Mouse (Mus musculus) midbrain, embryonic 13.5 days (tissue): Measurements from ENCODE around the gene Hic1. TPM values are rescaled to one million over a fixed set of nuclear protein-coding genes. Genes with fewer than 3 reads are reported as not detected.
A peak's percentile ranks its signal among the peaks of the same experiment; 100 is the strongest.

ENCODE experiments used
- ATAC-seq: fragments of 200-750 bp; cut with Nextera tagmentation; 2 replicates; pipeline ENCODE4 v1.8.0; 2017; ENCODE audit warnings: mild to moderate bottlenecking, moderate TSS enrichment, moderate library complexity
- H3K27ac ChIP-seq: fragments of 300-500 bp; sonication (generic); 2 replicates; pipeline ENCODE4 v1.5.1; 2015; ENCODE audit warnings: inconsistent platforms, mild to moderate bottlenecking, moderate library complexity
- H3K27me3 ChIP-seq: fragments of 300-500 bp; sonication (generic); 2 replicates; pipeline ENCODE4 v1.6.1; 2015; ENCODE audit warnings: mild to moderate bottlenecking, inconsistent platforms
- H3K36me3 ChIP-seq: fragments of 300-500 bp; sonication (generic); 2 replicates; pipeline ENCODE4 v1.6.1; 2015; ENCODE audit warnings: mild to moderate bottlenecking, inconsistent platforms
- H3K4me1 ChIP-seq: fragments of 300-500 bp; sonication (generic); replicated peaks from 2 replicates; pipeline ENCODE4 v1.6.1; 2015; ENCODE audit warnings: inconsistent platforms
- H3K4me2 ChIP-seq: fragments of 300-500 bp; sonication (generic); replicated peaks from 2 replicates; pipeline ENCODE4 v1.6.1; 2015; ENCODE audit warnings: moderate library complexity, mild to moderate bottlenecking, inconsistent platforms
- H3K4me3 ChIP-seq: fragments of 300-500 bp; sonication (generic); replicated peaks from 2 replicates; pipeline ENCODE4 v1.5.1; 2015; ENCODE audit warnings: mild to moderate bottlenecking, inconsistent platforms
- H3K9ac ChIP-seq: fragments of 300-500 bp; sonication (generic); replicated peaks from 2 replicates; pipeline ENCODE4 v1.6.1; 2015; ENCODE audit warnings: mild to moderate bottlenecking, inconsistent platforms
- H3K9me3 ChIP-seq: fragments of 300-500 bp; sonication (generic); 2 replicates; pipeline ENCODE4 v1.6.1; 2016; ENCODE audit warnings: mild to moderate bottlenecking, inconsistent platforms
- WGBS: fragments of 180-500 bp; shearing (Covaris S2); methylation state at CpG from one replicate; pipeline ENCODE4 v1.1.7; 2015; 5-methylcytosine and 5-hydroxymethylcytosine counted together
- microRNA counts: library from miRNA; unstranded; fragments of <30 nt; microRNA quantifications from one replicate; lab custom pipeline; 2016
- microRNA-seq: library from miRNA; unstranded; fragments of <30 nt; microRNA quantifications from one replicate; pipeline ENCODE4, GENCODE M21; 2016
- polyA plus RNA-seq: library from polyadenylated mRNA; unstranded; fragments of >200 nt; fragmentation: Nextera tagmentation; extraction: Ambion mirVana; gene quantifications from 2 replicates; pipeline ENCODE4 v1.2.1, GENCODE M21; 2015

The Hic1 gene
- polyA plus RNA-seq, 1 experiment from 2014 or later = 2.4 TPM

GRCm38 (mm10) chr11:75119298-75119697 lies 50.0 kb downstream of the Hic1 start:
- Histone ChIP-seq H3K4me1 (no peaks in the 10 kb centered on the region), H3K4me2 (no peak overlapping the region), H3K9ac (no peak overlapping the region), H3K36me3 (0 out of 2 replicates have a peak, but pooled peaks cover 3% of the 10 kb centered on the region), H3K4me3 (no peak overlapping the region), H3K27ac (no peak overlapping the region), H3K27me3 (no peaks in the 10 kb centered on the region), H3K9me3 (no peaks in the 10 kb centered on the region)
- WGBS = 98% methylated on average over 2 of the region's 2 CpGs
- no peak for ATAC-seq

GRCm38 (mm10) chr11:75118141-75118540 lies 51.2 kb downstream of the Hic1 start:
- no peak overlapping the region for H3K4me2 ChIP-seq
- no peak overlapping the region for H3K4me3 ChIP-seq
- H3K36me3 ChIP-seq = 0 out of 2 replicates have a peak, but pooled peaks cover 3% of the 10 kb centered on the region
- H3K9ac ChIP-seq = no peak overlapping the region
- H3K4me1 ChIP-seq = no peaks in the 10 kb centered on the region
- ATAC-seq = no peak
- no peaks in the 10 kb centered on the region for H3K27me3 ChIP-seq
- H3K27ac ChIP-seq = no peak overlapping the region
- 97% methylated on average over 2 of the region's 2 CpGs for WGBS
- H3K9me3 ChIP-seq = no peaks in the 10 kb centered on the region

GRCm38 (mm10) chr11:75116379-75116778 lies 52.9 kb downstream of the Hic1 start:
- H3K4me1 ChIP-seq = no peaks in the 10 kb centered on the region
- H3K9me3 ChIP-seq = no peaks in the 10 kb centered on the region
- ATAC-seq = no peak
- H3K4me2 ChIP-seq = no peak overlapping the region
- H3K4me3 ChIP-seq = no peak overlapping the region
- no peak overlapping the region for H3K27ac ChIP-seq
- no peak overlapping the region for H3K9ac ChIP-seq
- H3K36me3 ChIP-seq = 0 out of 2 replicates have a peak, but pooled peaks cover 3% of the 10 kb centered on the region
- H3K27me3 ChIP-seq = no peaks in the 10 kb centered on the region
- whole genome bisulfite sequencing = 93% methylated on average over 6 of the region's 6 CpGs

MicroRNAs encoded within 50 kb of the gene (microRNA counts, 519-probe panel; counts per million panel counts)
- 4,442 counts per million, percentile 81 among the panel's probes with 10 or more counts for microRNA mmu-miR-132 (lab: Ali Mortazavi, UCI)
- 110 counts per million, percentile 56 among the panel's probes with 10 or more counts for microRNA mmu-miR-212 (lab: Ali Mortazavi, UCI)

Small RNA genes within 50 kb of the gene (microRNA-seq; reads per million reads assigned to microRNA genes)
- gene Mir132 = 468 reads per million, percentile 70 among the genes with 10 or more reads in this experiment
- 37.9 reads per million, percentile 42 among the genes with 10 or more reads in this experiment for gene Mir212

Other genes with a start within 250 kb of the Hic1 start
- 20.2 and 21.0 TPM in 2 replicates for gene Smg6, start 243.7 kb downstream of the Hic1 start, polyA plus RNA-seq
- 31.5 and 32.9 TPM in 2 replicates for gene Srr, start 243.6 kb downstream of the Hic1 start, polyA plus RNA-seq
- gene Ovca2, start 9.3 kb upstream of the Hic1 start, polyA plus RNA-seq = 19.8 and 22.4 TPM in 2 replicates
- gene Dph1, start 21.7 kb upstream of the Hic1 start, polyA plus RNA-seq = 14.9 and 15.4 TPM in 2 replicates
- 12.4 and 12.7 TPM in 2 replicates for gene Rtn4rl1, start 24.3 kb upstream of the Hic1 start, polyA plus RNA-seq
- gene Rpa1, start 178.8 kb upstream of the Hic1 start, polyA plus RNA-seq = 69.1 and 70.6 TPM in 2 replicates
- 15.3 and 15.5 TPM in 2 replicates for gene Smyd4, start 178.9 kb upstream of the Hic1 start, polyA plus RNA-seq